Mouse (Mus musculus): ENCODE measurements around the gene Bicral.
"Not testable (repeated sequence)": the region's sequence is repeated elsewhere in the genome, so short reads cannot be mapped to it uniquely, and the experiment has no call there.

Gene Bicral

GRCm38 (mm10) chr17:46797386-46797785 lies 60.9 kb downstream of the Bicral start:
- no peak for DNase-seq (ENCODE audit: low read depth, low spot score)

GRCm38 (mm10) chr17:46796743-46797142 lies 61.5 kb downstream of the Bicral start:
- no peak for DNase-seq (ENCODE audit: low read depth, low spot score)

GRCm38 (mm10) chr17:46792963-46793362 lies 65.3 kb downstream of the Bicral start:
- no peak for DNase-seq (ENCODE audit: low read depth, low spot score)

- not testable (repeated sequence) for DNase-seq (ENCODE audit: low read depth, low spot score)
These were observed 70.3 kb downstream of the Bicral start for GRCm38 (mm10) chr17:46787974-46788373.

- no peak for DNase-seq (ENCODE audit: low read depth, low spot score)
These were observed 71.3 kb downstream of the Bicral start for GRCm38 (mm10) chr17:46786952-46787351.

- no peak for DNase-seq (ENCODE audit: low read depth, low spot score)
These were observed 75.1 kb downstream of the Bicral start for GRCm38 (mm10) chr17:46783222-46783565.

- DNase-seq (ENCODE audit: low read depth, low spot score) = peak; percentile 89
These were observed 75.7 kb downstream of the Bicral start, which contains the start of gene Rpl7l1 for GRCm38 (mm10) chr17:46782341-46783221. TSS of gene Rpl7l1 (minus strand) at chr17:46782672.

- DNase-seq (ENCODE audit: low read depth, low spot score) = no peak
These were observed 76.4 kb downstream of the Bicral start for GRCm38 (mm10) chr17:46781876-46782275.

GRCm38 (mm10) chr17:46776087-46776486 lies 82.2 kb downstream of the Bicral start:
- DNase-seq (ENCODE audit: low read depth, low spot score) = no peak

- no peak for DNase-seq (ENCODE audit: low read depth, low spot score)
These were observed 83.2 kb downstream of the Bicral start for GRCm38 (mm10) chr17:46775070-46775469.

- no peak for DNase-seq (ENCODE audit: low read depth, low spot score)
These were observed 84.2 kb downstream of the Bicral start for GRCm38 (mm10) chr17:46774131-46774472.

GRCm38 (mm10) chr17:46773278-46774130 lies 84.8 kb downstream of the Bicral start:
- DNase-seq (ENCODE audit: low read depth, low spot score) = no peak

GRCm38 (mm10) chr17:46772404-46773277 lies 85.6 kb downstream of the Bicral start, which contains the start of gene 2310039H08Rik:
TSS of gene 2310039H08Rik (plus strand) at chr17:46772635.
- DNase-seq (ENCODE audit: low read depth, low spot score) = peak; percentile 79

GRCm38 (mm10) chr17:46772038-46772403 lies 86.3 kb downstream of the Bicral start:
- no peak for DNase-seq (ENCODE audit: low read depth, low spot score)

- no peak for DNase-seq (ENCODE audit: low read depth, low spot score)
These were observed 86.7 kb downstream of the Bicral start for GRCm38 (mm10) chr17:46771616-46772015.

- DNase-seq (ENCODE audit: low read depth, low spot score) = no peak
These were observed 87.3 kb downstream of the Bicral start for GRCm38 (mm10) chr17:46771025-46771424.

- no peak for DNase-seq (ENCODE audit: low read depth, low spot score)
These were observed 87.7 kb downstream of the Bicral start for GRCm38 (mm10) chr17:46770546-46770945.

GRCm38 (mm10) chr17:46767868-46768267 lies 90.4 kb downstream of the Bicral start:
- DNase-seq (ENCODE audit: low read depth, low spot score) = no peak

- not testable (repeated sequence) for DNase-seq (ENCODE audit: low read depth, low spot score)
These were observed 93.4 kb downstream of the Bicral start for GRCm38 (mm10) chr17:46764916-46765315.

- no peak for DNase-seq (ENCODE audit: low read depth, low spot score)
These were observed 94.7 kb downstream of the Bicral start, which contains the start of gene Ptcra for GRCm38 (mm10) chr17:46763544-46763943. TSS of gene Ptcra (minus strand) at chr17:46763712.

GRCm38 (mm10) chr17:46758753-46759152 lies 99.5 kb downstream of the Bicral start:
- no peak for DNase-seq (ENCODE audit: low read depth, low spot score)
